Mouse (Mus musculus): ENCODE measurements at regions not wholly inside any gene's neighbourhood (a gene's known extent, or its start where the extent isn't known, plus 50 kb on each side); places are given as distances from the start of the nearest gene placed in this dataset.

DNA sequence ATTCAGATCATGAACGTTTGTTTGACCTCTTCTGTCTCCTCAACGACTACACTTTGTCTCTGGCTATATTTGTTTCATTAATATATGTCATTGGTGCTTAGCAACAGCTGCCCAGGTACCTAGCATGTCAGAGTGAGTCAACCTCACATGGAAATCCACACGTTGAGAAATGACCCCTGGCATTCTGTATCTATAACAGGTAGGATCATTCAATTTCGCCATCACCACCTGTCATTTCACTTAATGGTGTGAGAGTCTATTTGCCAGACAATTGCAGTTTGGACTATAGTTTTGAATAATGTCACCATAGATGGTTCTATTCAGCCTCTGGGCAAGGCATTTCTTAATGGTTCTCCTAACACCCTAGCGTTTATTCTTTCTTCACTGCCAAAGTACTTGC, 50.3 kb upstream of the Fshr start:
- Histone ChIP-seq H3K9me3 (replicated peaks; ENCODE audit: control insufficient read depth, low read length, poor library complexity, severe bottlenecking) (no peaks in the 10 kb centered on the region), H3K4me2 (ENCODE audit: low read length) (no peak overlapping the region), H3K9ac (ENCODE audit: low read depth, low read length) (no peak overlapping the region), H3K4me1 (ENCODE audit: control insufficient read depth, insufficient read depth, low read length) (no peaks in the 10 kb centered on the region), H3K27me3 (ENCODE audit: control insufficient read depth, insufficient read depth, low read depth, low read length) (no peaks in the 10 kb centered on the region), H3K4me3 (ENCODE audit: low read depth, low read length) (no peak overlapping the region), H3K27ac (ENCODE audit: low read length) (no peak overlapping the region), H3K36me3 (ENCODE audit: control insufficient read depth, insufficient read depth, low read length) (no peaks in the 10 kb centered on the region)
- no peak for ATAC-seq
- 83% methylated on average over 5 of the region's 5 CpGs for WGBS

Data from midbrain, embryonic 16.5 days (tissue).